Mouse (Mus musculus): Measurements from ENCODE around the gene 2610528J11Rik. TPM values are rescaled to one million over a fixed set of nuclear protein-coding genes. Genes with fewer than 3 reads are reported as not detected.
A peak's percentile ranks its signal among the peaks of the same experiment; 100 is the strongest.
"Not testable (repeated sequence)": the region's sequence is repeated elsewhere in the genome, so short reads cannot be mapped to it uniquely, and the experiment has no call there.

Gene 2610528J11Rik
- polyA plus RNA-seq, 1 experiment = 0.26 TPM

GRCm38 (mm10) chr4:118542510-118543157 lies 15.8 kb downstream of the 2610528J11Rik start:
- peaks cover 10% of the 10 kb centered on the region for H3K4me1 ChIP-seq (ENCODE audit: control insufficient read depth, insufficient read depth, low read length)
- H3K27me3 ChIP-seq (ENCODE audit: control insufficient read depth, insufficient read depth, low read length) = no peaks in the 10 kb centered on the region
- H3K36me3 ChIP-seq (ENCODE audit: control insufficient read depth, insufficient read depth, low read length) = no peaks in the 10 kb centered on the region
- no peak overlapping the region for H3K27ac ChIP-seq (ENCODE audit: control insufficient read depth, insufficient read depth, low read depth, low read length)
- no peak overlapping the region for H3K4me3 ChIP-seq (ENCODE audit: control insufficient read depth, low read depth, low read length)
- no peak for TF ChIP-seq CTCF (IDR thresholded peaks at IDR 0.05; ENCODE audit: control insufficient read depth, insufficient read depth, insufficient replicate concordance, low read depth, low read length)
- TF ChIP-seq POLR2A (IDR thresholded peaks at IDR 0.05; ENCODE audit: control insufficient read depth, low read depth, low read length) = no peak

GRCm38 (mm10) chr4:118543158-118543530 lies 16.3 kb downstream of the 2610528J11Rik start:
- TF ChIP-seq CTCF (IDR thresholded peaks at IDR 0.05; ENCODE audit: control insufficient read depth, insufficient read depth, insufficient replicate concordance, low read depth, low read length) (no peak), POLR2A (IDR thresholded peaks at IDR 0.05; ENCODE audit: control insufficient read depth, low read depth, low read length) (no peak)
- Histone ChIP-seq H3K36me3 (ENCODE audit: control insufficient read depth, insufficient read depth, low read length) (no peaks in the 10 kb centered on the region), H3K27ac (ENCODE audit: control insufficient read depth, insufficient read depth, low read depth, low read length) (no peak overlapping the region), H3K4me1 (ENCODE audit: control insufficient read depth, insufficient read depth, low read length) (peaks cover 10% of the 10 kb centered on the region), H3K27me3 (ENCODE audit: control insufficient read depth, insufficient read depth, low read length) (no peaks in the 10 kb centered on the region), H3K4me3 (ENCODE audit: control insufficient read depth, low read depth, low read length) (0 out of 2 replicates have a peak overlapping the region, but pooled peaks have one; percentile 4)

GRCm38 (mm10) chr4:118543592-118544260 lies 16.9 kb downstream of the 2610528J11Rik start, which contains the start of gene Tmem125:
Gene Tmem125, minus strand, starts transcription at chr4:118544044.
- Histone ChIP-seq H3K36me3 (ENCODE audit: control insufficient read depth, insufficient read depth, low read length) (no peaks in the 10 kb centered on the region), H3K4me1 (ENCODE audit: control insufficient read depth, insufficient read depth, low read length) (peaks cover 10% of the 10 kb centered on the region), H3K4me3 (ENCODE audit: control insufficient read depth, low read depth, low read length) (peak within 1 kb of the TSS; percentile 4; the same call in 1 of the 2 replicates), H3K27me3 (ENCODE audit: control insufficient read depth, insufficient read depth, low read length) (no peaks in the 10 kb centered on the region), H3K27ac (ENCODE audit: control insufficient read depth, insufficient read depth, low read depth, low read length) (no peak within 1 kb of the TSS)
- TF ChIP-seq CTCF (IDR thresholded peaks at IDR 0.05; ENCODE audit: control insufficient read depth, insufficient read depth, insufficient replicate concordance, low read depth, low read length) (no peak), POLR2A (IDR thresholded peaks at IDR 0.05; ENCODE audit: control insufficient read depth, low read depth, low read length) (no peak)

GRCm38 (mm10) chr4:118544441-118545127 lies 17.8 kb downstream of the 2610528J11Rik start:
- Histone ChIP-seq H3K27ac (ENCODE audit: control insufficient read depth, insufficient read depth, low read depth, low read length) (no peak overlapping the region), H3K27me3 (ENCODE audit: control insufficient read depth, insufficient read depth, low read length) (no peaks in the 10 kb centered on the region), H3K4me3 (ENCODE audit: control insufficient read depth, low read depth, low read length) (no peak overlapping the region), H3K36me3 (ENCODE audit: control insufficient read depth, insufficient read depth, low read length) (no peaks in the 10 kb centered on the region), H3K4me1 (ENCODE audit: control insufficient read depth, insufficient read depth, low read length) (peaks cover 10% of the 10 kb centered on the region)
- TF ChIP-seq POLR2A (IDR thresholded peaks at IDR 0.05; ENCODE audit: control insufficient read depth, low read depth, low read length) = no peak
- no peak for TF ChIP-seq CTCF (IDR thresholded peaks at IDR 0.05; ENCODE audit: control insufficient read depth, insufficient read depth, insufficient replicate concordance, low read depth, low read length)

- not testable (repeated sequence) for H3K27ac ChIP-seq (ENCODE audit: control insufficient read depth, insufficient read depth, low read depth, low read length); H3K36me3 ChIP-seq (ENCODE audit: control insufficient read depth, insufficient read depth, low read length); H3K27me3 ChIP-seq (ENCODE audit: control insufficient read depth, insufficient read depth, low read length); H3K4me3 ChIP-seq (ENCODE audit: control insufficient read depth, low read depth, low read length); H3K4me1 ChIP-seq (ENCODE audit: control insufficient read depth, insufficient read depth, low read length)
These were observed 20.8 kb downstream of the 2610528J11Rik start for GRCm38 (mm10) chr4:118547424-118548129.

GRCm38 (mm10) chr4:118548130-118548480 lies 21.3 kb downstream of the 2610528J11Rik start:
- H3K36me3 ChIP-seq (ENCODE audit: control insufficient read depth, insufficient read depth, low read length); H3K27me3 ChIP-seq (ENCODE audit: control insufficient read depth, insufficient read depth, low read length); H3K27ac ChIP-seq (ENCODE audit: control insufficient read depth, insufficient read depth, low read depth, low read length): not testable (repeated sequence)

GRCm38 (mm10) chr4:118553039-118553649 lies 26.3 kb downstream of the 2610528J11Rik start:
- Histone ChIP-seq H3K4me3 (ENCODE audit: control insufficient read depth, low read depth, low read length) (no peak overlapping the region), H3K4me1 (ENCODE audit: control insufficient read depth, insufficient read depth, low read length) (no peaks in the 10 kb centered on the region), H3K27me3 (ENCODE audit: control insufficient read depth, insufficient read depth, low read length) (no peaks in the 10 kb centered on the region), H3K36me3 (ENCODE audit: control insufficient read depth, insufficient read depth, low read length) (no peaks in the 10 kb centered on the region), H3K27ac (ENCODE audit: control insufficient read depth, insufficient read depth, low read depth, low read length) (no peak overlapping the region)
- TF ChIP-seq POLR2A (IDR thresholded peaks at IDR 0.05; ENCODE audit: control insufficient read depth, low read depth, low read length) (no peak), CTCF (IDR thresholded peaks at IDR 0.05; ENCODE audit: control insufficient read depth, insufficient read depth, insufficient replicate concordance, low read depth, low read length) (no peak)

More at GRCm38 (mm10) chr4:118548130-118548480, 21.3 kb downstream of the 2610528J11Rik start:
- not testable (repeated sequence) for H3K4me1 ChIP-seq (ENCODE audit: control insufficient read depth, insufficient read depth, low read length); H3K4me3 ChIP-seq (ENCODE audit: control insufficient read depth, low read depth, low read length)
